Comparison of ENCODE assay signal across 31 mouse cellular contexts in genomic region chr1:39581215-39581614, GRCm38 (mm10).
"Had no signal": no experiment of that assay in that cellular context is flagged by ENCODE, and none has a peak within 500 bp of the region (broad histone marks: within the 10 kb centered on the region; RNA-seq: fewer than 3 reads in every experiment).

No protein-coding gene starts in this region.

- H3K4me3 ChIP-seq: limb, embryonic 10.5 days; limb, embryonic 12.5 days; limb, embryonic 13.5 days; limb, embryonic 15.5 days; liver, embryonic 12.5 days; liver, embryonic 13.5 days; liver, embryonic 15.5 days; lung, embryonic 15.5 days; megakaryocyte, embryonic 14.5 days; midbrain, embryonic 10.5 days; midbrain, embryonic 12.5 days; midbrain, embryonic 13.5 days; midbrain, embryonic 15.5 days; myocyte; neural tube, embryonic 12.5 days had no signal

- ATAC-seq: liver, embryonic 12.5 days; liver, postnatal 0 days; lung, postnatal 0 days; midbrain, embryonic 13.5 days; midbrain, embryonic 15.5 days; midbrain, embryonic 16.5 days had no signal

- DNase-seq: left cerebral cortex, postnatal 4 days; liver; liver, embryonic 13.5 days; liver, postnatal 0 days; lung, adult 18-20 months; lung, adult 2 months; lung, embryonic 14.5 days; lung, postnatal 10 days; lung, postnatal 14 days; lung, postnatal 36 days; lung, postnatal 4 days; midbrain, embryonic 14.5 days had no signal

- H3K9ac ChIP-seq: limb, embryonic 12.5 days; limb, embryonic 13.5 days; limb, embryonic 15.5 days; liver, embryonic 12.5 days; liver, embryonic 13.5 days; liver, embryonic 14.5 days; liver, embryonic 15.5 days; liver, postnatal 0 days; lung, embryonic 14.5 days; lung, embryonic 15.5 days; midbrain, embryonic 12.5 days; midbrain, embryonic 13.5 days; midbrain, embryonic 15.5 days; neural tube, embryonic 12.5 days had no signal

- H3K9me3 ChIP-seq: limb, embryonic 10.5 days; limb, embryonic 12.5 days; limb, embryonic 13.5 days; limb, embryonic 15.5 days; liver, embryonic 12.5 days; liver, embryonic 13.5 days; liver, embryonic 15.5 days; lung, embryonic 15.5 days; megakaryocyte, embryonic 14.5 days; midbrain, embryonic 10.5 days; midbrain, embryonic 12.5 days; midbrain, embryonic 13.5 days; midbrain, embryonic 15.5 days; neural tube, embryonic 12.5 days had no signal

- H3K36me3 ChIP-seq: limb, embryonic 10.5 days; limb, embryonic 12.5 days; limb, embryonic 13.5 days; limb, embryonic 15.5 days; liver, embryonic 12.5 days; liver, embryonic 13.5 days; liver, embryonic 15.5 days; lung, embryonic 15.5 days; midbrain, embryonic 10.5 days; midbrain, embryonic 12.5 days; midbrain, embryonic 13.5 days; midbrain, embryonic 15.5 days; neural tube, embryonic 12.5 days had no signal

- H3K27me3 ChIP-seq: limb, embryonic 12.5 days; limb, embryonic 13.5 days; limb, embryonic 15.5 days; liver, embryonic 12.5 days; liver, embryonic 13.5 days; liver, embryonic 15.5 days; midbrain, embryonic 12.5 days; midbrain, embryonic 13.5 days; midbrain, embryonic 15.5 days; neural tube, embryonic 12.5 days had no signal

- H3K27ac ChIP-seq: limb, embryonic 10.5 days; limb, embryonic 12.5 days; limb, embryonic 13.5 days; limb, embryonic 15.5 days; liver, embryonic 12.5 days; liver, embryonic 13.5 days; liver, embryonic 14.5 days; liver, embryonic 15.5 days; lung, embryonic 15.5 days; midbrain, embryonic 10.5 days; midbrain, embryonic 12.5 days; midbrain, embryonic 13.5 days; midbrain, embryonic 15.5 days; neural tube, embryonic 12.5 days had no signal

- H3K4me2 ChIP-seq: limb, embryonic 12.5 days; limb, embryonic 13.5 days; limb, embryonic 15.5 days; liver, embryonic 11.5 days; liver, embryonic 12.5 days; liver, embryonic 13.5 days; liver, embryonic 15.5 days; lung, embryonic 14.5 days; lung, embryonic 15.5 days; midbrain, embryonic 11.5 days; midbrain, embryonic 12.5 days; midbrain, embryonic 13.5 days; midbrain, embryonic 15.5 days; neural tube, embryonic 12.5 days had no signal
